In genomic region chr11:104315703-104316102, GRCm38 (mm10) we compare ENCODE assay signal across 8 mouse cellular contexts.
DNase-seq lines count a peak whose midpoint lies in the region; ATAC-seq and TF ChIP-seq lines count a peak whose summit lies in the region.

No protein-coding gene starts in this region.

- H3K36me3 ChIP-seq in intestine, embryonic 15.5 days, result no peaks in the 10 kb centered on the region
- H3K36me3 ChIP-seq in liver, postnatal 0 days (replicated peaks; ENCODE audit: insufficient read depth, low read length), result no peaks in the 10 kb centered on the region

- no peak for TF ChIP-seq EP300 in liver, postnatal 0 days (IDR thresholded peaks at IDR 0.05; ENCODE audit: low read depth)

- no peak overlapping the region for H3K27ac ChIP-seq in intestine, embryonic 15.5 days
- no peak overlapping the region for H3K27ac ChIP-seq in liver, postnatal 0 days (ENCODE audit: low read depth)

- H3K4me2 ChIP-seq in intestine, embryonic 15.5 days (replicated peaks), result no peak overlapping the region
- H3K4me2 ChIP-seq in liver, postnatal 0 days (ENCODE audit: low read depth, low read length), result no peak overlapping the region

- peak; percentile 79 for ATAC-seq in erythroid progenitor cell, adult 5-6 weeks (replicated peaks; ENCODE audit: low FRiP score, poor library complexity, severe bottlenecking)
- ATAC-seq in intestine, embryonic 15.5 days, result peak; percentile 34; the same call in 1 of the 2 replicates
- peak; percentile 58; the same call in 1 of the 2 replicates for ATAC-seq in liver, postnatal 0 days

- TF ChIP-seq CTCF in liver, postnatal 0 days (IDR thresholded peaks at IDR 0.05; ENCODE audit: low read depth), result peak; percentile 97

- H3K27me3 ChIP-seq in intestine, embryonic 15.5 days (replicated peaks), result no peaks in the 10 kb centered on the region
- H3K27me3 ChIP-seq in liver, postnatal 0 days (ENCODE audit: insufficient read depth, low read length), result no peaks in the 10 kb centered on the region

- H3K4me1 ChIP-seq in intestine, embryonic 15.5 days (replicated peaks), result peaks cover 18% of the 10 kb centered on the region
- peaks cover 5% of the 10 kb centered on the region for H3K4me1 ChIP-seq in liver, postnatal 0 days (ENCODE audit: insufficient read depth)

- no peak overlapping the region for H3K9ac ChIP-seq in intestine, embryonic 15.5 days
- H3K9ac ChIP-seq in liver, postnatal 0 days (replicated peaks), result no peak overlapping the region

- H3K9me3 ChIP-seq in intestine, embryonic 15.5 days, result no peaks in the 10 kb centered on the region
- H3K9me3 ChIP-seq in liver, postnatal 0 days (ENCODE audit: low read length), result peaks cover 3% of the 10 kb centered on the region; the same call in 1 of the 2 replicates

- 4% methylated on average over 6 of the region's 6 CpGs for WGBS in intestine, embryonic 15.5 days
- WGBS in liver, postnatal 0 days (ENCODE audit: insufficient replicate concordance), result 3% methylated on average over 6 of the region's 6 CpGs

- peak; percentile 94 for DNase-seq in 3T3-L1 (ENCODE audit: low read depth, low spot score)
- peak; percentile 68 to 79 for DNase-seq in CD8-positive naive resting alpha-beta T cell, adult 2 months (ENCODE audit: low read depth in 2 of 2, low spot score in 2 of 2)
- peak; percentile 95 for DNase-seq in brain, adult 2 months (ENCODE audit: low read depth, low spot score)
- peak; percentile 90 for DNase-seq in liver, postnatal 0 days
- peak; percentile 86 for DNase-seq in retina, postnatal 1 day
- DNase-seq in urinary bladder, postnatal 36 days (ENCODE audit: low spot score in 2 of 2), result peak; percentile 73 to 75

- no peak overlapping the region for H3K4me3 ChIP-seq in intestine, embryonic 15.5 days (replicated peaks)
- H3K4me3 ChIP-seq in liver, postnatal 0 days (ENCODE audit: low read depth, low read length), result no peak overlapping the region
